Mouse (Mus musculus): ENCODE measurements around the gene Folr1. TPM values are rescaled to one million over a fixed set of nuclear protein-coding genes. Genes with fewer than 3 reads are reported as not detected.

The Folr1 gene
- total RNA-seq, 2 experiments from 2014 or later, result 0.74 TPM; not detected in 1

GRCm38 (mm10) chr7:101833916-101834584 lies 36.5 kb downstream of the Folr1 start:
- ATAC-seq (replicated peaks; ENCODE audit: poor library complexity), result no peak

- ATAC-seq (replicated peaks; ENCODE audit: poor library complexity), result no peak
Observed at GRCm38 (mm10) chr7:101833352-101833751, 37.2 kb downstream of the Folr1 start.

- no peak for ATAC-seq (replicated peaks; ENCODE audit: poor library complexity)
Observed at GRCm38 (mm10) chr7:101832372-101832771, 38.2 kb downstream of the Folr1 start.

DNA sequence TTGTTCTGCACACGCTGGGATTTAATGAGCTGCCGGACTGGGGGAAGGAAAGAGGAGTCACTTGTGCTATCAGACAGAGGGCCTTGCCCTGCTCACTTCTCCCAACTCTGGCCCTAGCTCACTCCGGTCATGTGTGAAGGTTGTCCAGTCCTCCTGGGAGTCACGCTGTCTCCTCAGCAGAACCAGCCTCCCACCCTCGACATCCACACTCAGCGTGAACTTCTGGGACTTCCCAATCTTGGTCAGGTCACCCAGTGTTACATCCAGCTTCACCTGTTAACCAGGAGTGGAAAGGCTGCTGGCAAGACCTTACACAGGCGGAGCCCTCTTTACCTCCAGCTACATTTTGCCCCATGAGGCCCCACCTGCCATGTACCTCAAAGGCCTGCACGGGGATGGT lies 39.2 kb downstream of the Folr1 start:
- ATAC-seq (replicated peaks; ENCODE audit: poor library complexity), result no peak

- ATAC-seq (replicated peaks; ENCODE audit: poor library complexity), result no peak
Observed at GRCm38 (mm10) chr7:101830373-101830772, 40.2 kb downstream of the Folr1 start.

GRCm38 (mm10) chr7:101823758-101824630 lies 46.6 kb downstream of the Folr1 start:
- no peak for ATAC-seq (replicated peaks; ENCODE audit: poor library complexity)

DNA sequence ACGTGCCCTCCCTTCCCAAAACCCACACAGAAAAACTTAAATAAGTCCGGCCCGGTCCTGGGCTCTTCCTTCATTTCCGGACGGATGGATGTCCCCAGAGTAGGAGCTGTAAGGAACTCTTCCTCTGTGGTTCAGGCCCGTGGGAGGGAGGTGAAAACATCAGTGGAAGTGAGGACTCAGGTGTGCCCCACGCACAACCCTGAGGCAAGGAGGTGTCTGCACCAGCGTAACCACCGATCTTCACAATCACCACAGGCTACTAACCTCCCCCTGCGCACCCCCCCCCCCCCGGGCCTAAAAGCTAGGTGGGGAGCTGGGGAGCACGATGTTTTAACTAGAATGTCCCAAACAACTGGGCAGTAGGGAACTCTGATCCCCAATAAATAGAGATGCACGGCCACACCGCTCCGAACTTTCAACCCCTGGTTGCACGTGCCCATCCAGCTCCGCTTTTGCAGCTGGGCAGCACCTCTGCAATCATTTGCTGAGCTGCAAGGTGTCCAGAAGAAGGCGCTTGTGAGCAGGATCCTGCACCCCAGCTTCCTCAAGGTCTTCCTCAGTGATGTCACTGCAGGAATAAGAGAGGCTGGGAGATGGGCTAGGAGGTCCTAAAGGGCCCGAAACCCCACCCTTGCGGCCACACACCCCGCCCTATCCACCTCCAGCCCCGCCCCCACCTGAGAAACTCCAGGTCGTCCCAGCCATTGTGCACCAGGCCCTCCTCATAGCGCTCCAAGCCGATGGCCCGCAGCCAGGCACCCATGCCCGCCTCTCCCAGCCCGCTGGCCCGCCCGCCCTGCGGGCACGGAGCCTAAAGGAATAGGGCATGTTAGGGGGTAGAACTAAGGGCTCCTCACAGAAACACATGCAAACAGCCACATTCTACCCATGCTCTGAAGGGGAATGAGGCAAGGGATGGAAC lies 47.5 kb downstream of the Folr1 start:
- peak; percentile 52; the same call in 1 of the 2 replicates for ATAC-seq (replicated peaks; ENCODE audit: poor library complexity)

- peak; percentile 50 for ATAC-seq (replicated peaks; ENCODE audit: poor library complexity)
Observed at GRCm38 (mm10) chr7:101821571-101822501, 48.8 kb downstream of the Folr1 start.

DNA sequence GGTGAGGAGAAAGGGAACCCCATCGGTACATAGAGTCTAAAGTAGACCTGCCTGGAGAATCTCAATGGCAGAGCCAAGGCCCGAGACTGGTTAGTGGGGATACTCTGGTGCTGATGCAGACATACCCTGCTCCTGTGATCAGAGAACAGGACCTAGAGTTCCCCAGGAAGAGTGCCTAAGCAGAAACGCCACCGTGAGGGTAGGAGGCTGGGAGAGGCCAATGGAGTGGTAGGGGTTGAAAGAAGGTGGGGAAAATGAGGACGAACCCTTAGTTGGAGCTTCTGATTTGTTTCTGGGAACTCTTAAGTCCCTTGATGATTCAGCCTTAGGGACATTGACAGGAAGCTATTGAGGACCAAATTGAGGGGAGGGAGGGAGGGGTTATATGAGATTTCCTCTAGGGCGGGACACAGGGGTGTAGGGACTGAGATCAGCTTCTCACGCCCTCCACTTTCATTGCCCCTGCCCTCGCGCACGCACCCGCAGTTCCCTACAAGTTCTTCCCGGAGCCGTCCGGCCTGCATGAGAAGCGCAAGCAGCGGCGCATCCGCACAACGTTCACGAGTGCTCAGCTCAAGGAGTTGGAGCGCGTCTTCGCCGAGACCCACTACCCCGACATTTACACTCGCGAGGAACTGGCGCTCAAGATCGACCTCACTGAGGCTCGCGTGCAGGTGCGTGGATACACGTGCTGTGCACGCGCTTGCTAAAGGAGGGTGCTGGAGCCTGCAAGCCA lies 50.1 kb downstream of the Folr1 start:
- no peak for ATAC-seq (replicated peaks; ENCODE audit: poor library complexity)

GRCm38 (mm10) chr7:101817861-101818401 lies 52.7 kb downstream of the Folr1 start, which contains the start of gene Phox2a:
Gene Phox2a (plus strand): TSS chr7:101818313.
- no peak for ATAC-seq (replicated peaks; ENCODE audit: poor library complexity)

Other genes with a start within 250 kb of the Folr1 start
- 7.2 and 9.9 TPM in 2 replicates for gene Clpb, start 207.2 kb downstream of the Folr1 start, total RNA-seq (2015)
- gene Clpb, start 207.2 kb downstream of the Folr1 start, total RNA-seq (2017), result 32.9 and 45.8 TPM in 2 replicates
- not detected in 2 replicates for gene Phox2a, start 52.5 kb downstream of the Folr1 start, total RNA-seq (2015)
- not detected in 2 replicates for gene Phox2a, start 52.5 kb downstream of the Folr1 start, total RNA-seq (2017)
- gene Inppl1, start 32.6 kb downstream of the Folr1 start, total RNA-seq (2015), result 1.2 and 4.0 TPM in 2 replicates
- gene Inppl1, start 32.6 kb downstream of the Folr1 start, total RNA-seq (2017), result 1.6 and 4.6 TPM in 2 replicates
- gene Folr2, start 13.6 kb downstream of the Folr1 start, total RNA-seq (2015), result not detected in 2 replicates
- gene Folr2, start 13.6 kb downstream of the Folr1 start, total RNA-seq (2017), result not detected in 2 replicates
- gene Anapc15, start 7.1 kb downstream of the Folr1 start, total RNA-seq (2015), result 56.2 and 70.6 TPM in 2 replicates
- gene Anapc15, start 7.1 kb downstream of the Folr1 start, total RNA-seq (2017), result 98.6 and 132 TPM in 2 replicates
- 74.7 and 91.8 TPM in 2 replicates for gene Lamtor1, start 35.1 kb upstream of the Folr1 start, total RNA-seq (2015)
- 75.0 and 75.7 TPM in 2 replicates for gene Lamtor1, start 35.1 kb upstream of the Folr1 start, total RNA-seq (2017)
- gene Tomt, start 35.6 kb upstream of the Folr1 start, total RNA-seq (2015), result 0.10 TPM in 1 of 2 replicates, not detected in the other
- gene Tomt, start 35.6 kb upstream of the Folr1 start, total RNA-seq (2017), result 0.07 TPM in 1 of 2 replicates, not detected in the other
- gene Lrrc51, start 63.1 kb upstream of the Folr1 start, total RNA-seq (2015), result 1.9 and 3.8 TPM in 2 replicates
- 1.0 TPM in 1 of 2 replicates, not detected in the other for gene Lrrc51, start 63.1 kb upstream of the Folr1 start, total RNA-seq (2017)
- gene Numa1, start 63.3 kb upstream of the Folr1 start, total RNA-seq (2015), result 83.1 and 93.8 TPM in 2 replicates
- gene Numa1, start 63.3 kb upstream of the Folr1 start, total RNA-seq (2017), result 156 and 190 TPM in 2 replicates
- 3.1 and 7.6 TPM in 2 replicates for gene Il18bp, start 147.9 kb upstream of the Folr1 start, total RNA-seq (2015)
- gene Il18bp, start 147.9 kb upstream of the Folr1 start, total RNA-seq (2017), result 2.1 and 2.5 TPM in 2 replicates
- 11.3 and 12.2 TPM in 2 replicates for gene Rnf121, start 194.7 kb upstream of the Folr1 start, total RNA-seq (2015)
- 7.1 and 12.7 TPM in 2 replicates for gene Rnf121, start 194.7 kb upstream of the Folr1 start, total RNA-seq (2017)
- gene Xndc1, start 194.7 kb upstream of the Folr1 start, total RNA-seq (2015), result 17.6 and 19.7 TPM in 2 replicates
- gene Xndc1, start 194.7 kb upstream of the Folr1 start, total RNA-seq (2017), result 28.4 and 30.3 TPM in 2 replicates
- gene Xntrpc, start 194.9 kb upstream of the Folr1 start, total RNA-seq (2015), result 0.57 and 0.85 TPM in 2 replicates
- 0.34 and 0.92 TPM in 2 replicates for gene Xntrpc, start 194.9 kb upstream of the Folr1 start, total RNA-seq (2017)
- not detected in 2 replicates for gene Trpc2, start 212.3 kb upstream of the Folr1 start, total RNA-seq (2015)
- 0.24 TPM in 1 of 2 replicates, not detected in the other for gene Trpc2, start 212.3 kb upstream of the Folr1 start, total RNA-seq (2017)
- not detected in 2 replicates for gene Art1, start 231.0 kb upstream of the Folr1 start, total RNA-seq (2015)
- not detected in 2 replicates for gene Art1, start 231.0 kb upstream of the Folr1 start, total RNA-seq (2017)
- 0.12 TPM in 1 of 2 replicates, not detected in the other for gene Art5, start 238.7 kb upstream of the Folr1 start, total RNA-seq (2015)
- 0.17 and 0.20 TPM in 2 replicates for gene Art5, start 238.7 kb upstream of the Folr1 start, total RNA-seq (2017)
- gene Chrna10, start 246.0 kb upstream of the Folr1 start, total RNA-seq (2015), result not detected in 2 replicates
- not detected in 2 replicates for gene Chrna10, start 246.0 kb upstream of the Folr1 start, total RNA-seq (2017)